Mouse (Mus musculus): ENCODE measurements around the gene Pus7l. TPM values are rescaled to one million over a fixed set of nuclear protein-coding genes. Genes with fewer than 3 reads are reported as not detected.
"Not testable (repeated sequence)": the region's sequence is repeated elsewhere in the genome, so short reads cannot be mapped to it uniquely, and the experiment has no call there.

The Pus7l gene
- polyA plus RNA-seq, 1 experiment from 2014 or later: 11.9 TPM

DNA sequence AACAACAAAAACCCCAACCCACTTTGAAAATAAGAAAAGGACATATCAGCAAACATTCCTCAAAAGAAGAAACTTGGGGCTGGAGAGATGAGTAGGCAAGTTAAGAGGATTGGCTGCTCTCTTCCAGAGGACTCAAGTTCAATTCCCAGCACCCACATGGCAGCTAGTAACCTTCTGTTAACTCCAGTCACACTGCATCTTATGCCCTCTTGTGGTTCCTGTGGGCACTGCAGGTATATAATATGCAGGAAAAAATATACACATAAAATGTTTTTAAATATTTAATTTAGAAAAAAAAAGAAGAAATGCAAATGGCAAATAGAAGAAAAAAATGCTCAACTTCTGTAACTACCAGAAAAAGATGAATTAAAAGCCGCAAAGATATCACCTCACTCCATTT, 48.9 kb downstream of the Pus7l start:
- DNase-seq (ENCODE audit: low spot score) (no peak), ATAC-seq (ENCODE audit: insufficient read depth, low FRiP score, low TSS enrichment) (no peak)
- Histone ChIP-seq H3K9me3 (ENCODE audit: control insufficient read depth, low read length) (0 out of 2 replicates have a peak, but pooled peaks cover 2% of the 10 kb centered on the region), H3K4me1 (ENCODE audit: control insufficient read depth, insufficient read depth, low read length) (no peaks in the 10 kb centered on the region), H3K4me3 (ENCODE audit: low read depth, low read length) (no peak overlapping the region), H3K9ac (ENCODE audit: low read length) (no peak overlapping the region), H3K4me2 (ENCODE audit: low read depth) (no peak overlapping the region), H3K36me3 (ENCODE audit: control insufficient read depth, insufficient read depth, low read length) (no peaks in the 10 kb centered on the region), H3K27ac (ENCODE audit: low read depth, low read length) (no peak overlapping the region), H3K27me3 (ENCODE audit: control insufficient read depth, insufficient read depth, low read length) (no peaks in the 10 kb centered on the region)
- 93% methylated on average over 1 of the region's 1 CpGs for WGBS

DNA sequence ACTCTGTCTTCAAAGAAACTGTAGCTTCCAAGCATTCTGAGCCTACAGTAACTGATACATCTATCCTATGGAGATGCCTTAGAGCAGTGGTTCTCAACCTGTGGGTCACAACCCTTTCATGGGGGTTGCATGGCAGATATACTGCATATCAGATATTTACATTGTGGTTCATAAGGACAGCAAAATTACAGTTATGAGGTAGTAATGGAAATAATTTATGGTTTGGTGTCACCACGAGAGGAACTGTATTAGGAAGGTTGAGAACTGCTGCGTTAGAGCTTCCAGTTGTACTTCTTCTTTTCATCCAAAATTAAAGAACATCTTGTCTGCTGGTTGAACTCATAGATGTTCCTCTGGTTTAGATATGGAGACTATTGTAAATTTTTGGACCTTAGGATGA, 53.9 kb downstream of the Pus7l start:
- Histone ChIP-seq H3K4me3 (ENCODE audit: low read depth, low read length) (no peak overlapping the region), H3K27me3 (ENCODE audit: control insufficient read depth, insufficient read depth, low read length) (no peaks in the 10 kb centered on the region), H3K4me1 (ENCODE audit: control insufficient read depth, insufficient read depth, low read length) (no peaks in the 10 kb centered on the region), H3K9ac (ENCODE audit: low read length) (no peak overlapping the region), H3K9me3 (ENCODE audit: control insufficient read depth, low read length) (0 out of 2 replicates have a peak, but pooled peaks cover 2% of the 10 kb centered on the region), H3K27ac (ENCODE audit: low read depth, low read length) (no peak overlapping the region), H3K4me2 (ENCODE audit: low read depth) (no peak overlapping the region), H3K36me3 (ENCODE audit: control insufficient read depth, insufficient read depth, low read length) (no peaks in the 10 kb centered on the region)
- ATAC-seq (ENCODE audit: insufficient read depth, low FRiP score, low TSS enrichment): no peak
- no peak for DNase-seq (ENCODE audit: low spot score)
- WGBS: 92% methylated on average over 2 of the region's 2 CpGs

DNA sequence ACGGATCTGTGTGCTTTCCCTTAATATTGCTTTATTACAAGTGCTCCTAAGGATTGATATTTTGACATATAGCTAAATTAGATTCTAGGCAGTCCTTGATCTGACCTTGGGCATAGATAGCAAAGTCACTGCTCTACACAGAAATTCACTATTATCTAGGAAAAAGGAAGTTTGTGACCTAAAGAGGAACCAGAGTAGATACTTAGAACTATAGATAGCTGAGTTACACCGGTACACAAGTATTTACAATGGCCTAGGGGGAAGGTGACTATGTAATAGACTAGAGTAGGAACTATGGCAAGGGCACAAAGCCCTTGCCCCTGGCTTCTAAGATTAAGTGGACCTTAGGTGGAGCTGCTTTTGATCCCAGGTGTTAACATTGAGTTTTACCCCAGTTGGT, 55.3 kb downstream of the Pus7l start:
- H3K4me1 ChIP-seq (ENCODE audit: control insufficient read depth, insufficient read depth, low read length); H3K27me3 ChIP-seq (ENCODE audit: control insufficient read depth, insufficient read depth, low read length); H3K9me3 ChIP-seq (ENCODE audit: control insufficient read depth, low read length); ATAC-seq (ENCODE audit: insufficient read depth, low FRiP score, low TSS enrichment); H3K4me2 ChIP-seq (ENCODE audit: low read depth); H3K36me3 ChIP-seq (ENCODE audit: control insufficient read depth, insufficient read depth, low read length); H3K27ac ChIP-seq (ENCODE audit: low read depth, low read length); DNase-seq (ENCODE audit: low spot score); H3K4me3 ChIP-seq (ENCODE audit: low read depth, low read length); H3K9ac ChIP-seq (ENCODE audit: low read length): not testable (repeated sequence)
- 97% methylated on average over 2 of the region's 2 CpGs for WGBS

DNA sequence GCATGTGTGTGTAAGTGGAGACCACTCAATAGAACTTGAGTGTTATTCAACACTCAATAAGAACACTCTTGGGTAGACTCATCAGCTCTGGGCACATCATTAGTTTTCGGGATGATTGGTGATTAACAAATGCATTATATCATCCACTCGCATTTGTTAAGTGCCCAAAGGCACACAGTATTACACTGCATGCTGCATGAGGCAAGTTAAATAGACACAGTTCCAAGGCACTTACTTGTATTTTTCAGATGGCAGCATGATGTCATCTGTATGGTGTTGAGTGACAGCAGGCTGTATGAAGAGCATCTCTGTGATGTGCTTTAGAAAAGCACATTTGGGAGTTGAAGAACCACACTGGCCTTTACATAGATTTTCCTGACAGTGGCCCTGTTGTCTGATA, 60.8 kb downstream of the Pus7l start:
- 90% methylated on average over 2 of the region's 2 CpGs for WGBS
- no peak for ATAC-seq (ENCODE audit: insufficient read depth, low FRiP score, low TSS enrichment)

DNA sequence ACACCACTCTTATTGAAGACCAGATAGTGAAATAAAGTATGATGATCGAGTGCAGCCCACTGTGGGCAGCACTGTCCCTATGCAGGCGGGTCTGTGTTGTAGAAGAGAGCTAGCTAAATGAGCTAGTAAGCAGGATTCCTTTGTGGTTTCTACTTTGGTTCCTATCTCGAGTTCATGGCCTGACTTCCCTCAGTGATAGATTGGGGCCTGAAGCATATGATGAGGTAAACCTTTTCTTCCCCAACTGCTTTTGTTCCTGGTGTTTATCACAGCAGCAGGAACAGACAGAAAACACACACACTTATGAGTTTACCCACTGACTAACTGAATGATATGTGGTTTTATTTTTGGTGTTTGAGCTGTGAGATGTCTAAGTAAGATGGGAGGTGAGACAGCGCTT, 62.6 kb downstream of the Pus7l start:
- H3K4me2 ChIP-seq (ENCODE audit: low read depth): no peak overlapping the region
- no peak for ATAC-seq (ENCODE audit: insufficient read depth, low FRiP score, low TSS enrichment)
- no peaks in the 10 kb centered on the region for H3K36me3 ChIP-seq (ENCODE audit: control insufficient read depth, insufficient read depth, low read length)
- WGBS: 88% methylated on average over 4 of the region's 4 CpGs
- no peaks in the 10 kb centered on the region for H3K9me3 ChIP-seq (ENCODE audit: control insufficient read depth, low read length)
- no peaks in the 10 kb centered on the region for H3K27me3 ChIP-seq (ENCODE audit: control insufficient read depth, insufficient read depth, low read length)
- H3K9ac ChIP-seq (ENCODE audit: low read length): no peak overlapping the region
- H3K4me3 ChIP-seq (ENCODE audit: low read depth, low read length): no peak overlapping the region
- H3K27ac ChIP-seq (ENCODE audit: low read depth, low read length): no peak overlapping the region
- no peak for DNase-seq (ENCODE audit: low spot score)
- H3K4me1 ChIP-seq (ENCODE audit: control insufficient read depth, insufficient read depth, low read length): 0 out of 2 replicates have a peak, but pooled peaks cover 2% of the 10 kb centered on the region

More for the DNA sequence above, 60.8 kb downstream of the Pus7l start:
- Histone ChIP-seq H3K4me1 (ENCODE audit: control insufficient read depth, insufficient read depth, low read length) (0 out of 2 replicates have a peak, but pooled peaks cover 2% of the 10 kb centered on the region), H3K9me3 (ENCODE audit: control insufficient read depth, low read length) (no peaks in the 10 kb centered on the region), H3K9ac (ENCODE audit: low read length) (no peak overlapping the region), H3K27me3 (ENCODE audit: control insufficient read depth, insufficient read depth, low read length) (no peaks in the 10 kb centered on the region), H3K36me3 (ENCODE audit: control insufficient read depth, insufficient read depth, low read length) (no peaks in the 10 kb centered on the region), H3K4me3 (ENCODE audit: low read depth, low read length) (no peak overlapping the region), H3K4me2 (ENCODE audit: low read depth) (no peak overlapping the region), H3K27ac (ENCODE audit: low read depth, low read length) (no peak overlapping the region)
- no peak for DNase-seq (ENCODE audit: low spot score)

DNA sequence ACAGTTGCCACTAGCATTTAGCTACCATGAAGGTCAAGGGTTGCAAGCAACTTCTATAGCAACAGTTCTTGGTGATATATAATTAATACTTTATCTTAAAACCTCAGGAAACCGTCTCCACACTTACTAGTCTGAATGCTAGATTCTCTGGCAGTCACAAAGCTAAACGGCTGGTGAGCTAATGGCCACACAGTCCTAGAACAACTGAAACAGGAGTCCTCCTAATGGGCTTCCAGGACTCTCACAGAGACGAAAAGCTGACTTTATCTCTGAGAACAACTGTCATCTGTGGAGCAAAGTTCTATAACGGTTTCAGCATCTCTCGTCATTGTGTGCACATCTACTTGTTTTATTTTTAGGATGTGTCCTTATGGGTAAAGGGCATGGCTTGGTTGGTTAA, 63.1 kb downstream of the Pus7l start:
- H3K4me3 ChIP-seq (ENCODE audit: low read depth, low read length): no peak overlapping the region
- no peaks in the 10 kb centered on the region for H3K27me3 ChIP-seq (ENCODE audit: control insufficient read depth, insufficient read depth, low read length)
- H3K36me3 ChIP-seq (ENCODE audit: control insufficient read depth, insufficient read depth, low read length): no peaks in the 10 kb centered on the region
- no peak overlapping the region for H3K9ac ChIP-seq (ENCODE audit: low read length)
- H3K27ac ChIP-seq (ENCODE audit: low read depth, low read length): no peak overlapping the region
- no peaks in the 10 kb centered on the region for H3K9me3 ChIP-seq (ENCODE audit: control insufficient read depth, low read length)
- 91% methylated on average over 5 of the region's 5 CpGs for WGBS
- no peak overlapping the region for H3K4me2 ChIP-seq (ENCODE audit: low read depth)
- DNase-seq (ENCODE audit: low spot score) (no peak), ATAC-seq (ENCODE audit: insufficient read depth, low FRiP score, low TSS enrichment) (no peak)
- H3K4me1 ChIP-seq (ENCODE audit: control insufficient read depth, insufficient read depth, low read length): 0 out of 2 replicates have a peak, but pooled peaks cover 2% of the 10 kb centered on the region

DNA sequence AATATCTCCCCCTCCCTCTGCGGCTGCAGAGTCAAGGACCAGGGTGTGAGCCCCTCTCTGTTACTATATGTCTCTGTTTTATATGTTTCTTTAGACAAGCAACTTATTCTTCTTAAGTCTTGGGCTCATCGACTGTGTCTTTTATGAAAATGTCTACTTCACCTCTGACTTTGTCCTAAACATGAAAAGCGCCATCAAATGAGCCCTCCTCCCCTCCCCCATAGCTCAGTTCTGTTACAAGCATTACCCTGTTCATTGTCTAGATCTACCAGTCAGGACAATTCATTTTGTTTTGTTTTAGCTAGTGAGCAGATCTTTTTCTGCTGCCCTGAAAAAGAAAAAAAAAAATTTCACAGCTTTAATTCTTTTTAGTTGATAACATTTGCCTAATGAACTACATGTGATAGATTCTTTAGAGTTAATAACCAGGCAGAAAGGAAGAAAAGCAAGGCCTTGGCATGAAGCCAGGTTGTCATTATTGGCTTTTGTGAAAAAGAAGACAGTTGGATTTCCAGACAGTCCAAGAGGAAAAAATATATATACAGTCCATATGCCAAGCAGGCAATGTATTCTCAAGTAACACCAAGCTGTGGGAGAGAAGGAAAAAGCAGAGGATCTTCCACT, 63.7 kb downstream of the Pus7l start:
- Histone ChIP-seq H3K27me3 (ENCODE audit: control insufficient read depth, insufficient read depth, low read length) (no peaks in the 10 kb centered on the region), H3K4me2 (ENCODE audit: low read depth) (no peak overlapping the region), H3K36me3 (ENCODE audit: control insufficient read depth, insufficient read depth, low read length) (no peaks in the 10 kb centered on the region), H3K4me3 (ENCODE audit: low read depth, low read length) (no peak overlapping the region), H3K9me3 (ENCODE audit: control insufficient read depth, low read length) (no peaks in the 10 kb centered on the region), H3K9ac (ENCODE audit: low read length) (no peak overlapping the region), H3K27ac (ENCODE audit: low read depth, low read length) (no peak overlapping the region), H3K4me1 (ENCODE audit: control insufficient read depth, insufficient read depth, low read length) (0 out of 2 replicates have a peak, but pooled peaks cover 2% of the 10 kb centered on the region)
- ATAC-seq (ENCODE audit: insufficient read depth, low FRiP score, low TSS enrichment) (no peak), DNase-seq (ENCODE audit: low spot score) (no peak)
- whole genome bisulfite sequencing: 88% methylated on average over 3 of the region's 3 CpGs

DNA sequence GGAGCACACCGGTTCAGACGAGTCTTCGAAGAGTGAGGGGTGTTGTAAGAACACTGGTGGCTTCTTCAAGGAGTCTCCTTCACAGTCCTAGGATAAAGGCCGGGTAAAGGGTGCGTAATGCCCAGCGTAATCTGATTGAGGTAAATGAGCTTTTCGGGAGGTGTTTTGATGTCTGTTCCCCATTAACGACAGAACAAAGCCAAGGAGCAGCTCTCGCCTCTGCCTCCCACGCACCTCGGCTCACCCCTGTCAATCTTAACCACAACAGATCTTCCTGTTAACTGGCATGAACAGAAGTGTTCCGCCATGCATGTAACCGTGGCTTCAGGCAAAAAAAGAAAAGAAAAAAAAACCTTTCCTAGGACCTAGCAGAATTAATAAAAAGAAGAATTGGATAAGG, 64.6 kb downstream of the Pus7l start:
- Histone ChIP-seq H3K36me3 (ENCODE audit: control insufficient read depth, insufficient read depth, low read length) (no peaks in the 10 kb centered on the region), H3K4me1 (ENCODE audit: control insufficient read depth, insufficient read depth, low read length) (0 out of 2 replicates have a peak, but pooled peaks cover 2% of the 10 kb centered on the region), H3K9me3 (ENCODE audit: control insufficient read depth, low read length) (no peaks in the 10 kb centered on the region), H3K27me3 (ENCODE audit: control insufficient read depth, insufficient read depth, low read length) (no peaks in the 10 kb centered on the region), H3K27ac (ENCODE audit: low read depth, low read length) (no peak overlapping the region), H3K4me3 (ENCODE audit: low read depth, low read length) (no peak overlapping the region), H3K4me2 (ENCODE audit: low read depth) (no peak overlapping the region), H3K9ac (ENCODE audit: low read length) (no peak overlapping the region)
- DNase-seq (ENCODE audit: low spot score) (no peak), ATAC-seq (ENCODE audit: insufficient read depth, low FRiP score, low TSS enrichment) (no peak)
- 61% methylated on average over 13 of the region's 13 CpGs for WGBS

DNA sequence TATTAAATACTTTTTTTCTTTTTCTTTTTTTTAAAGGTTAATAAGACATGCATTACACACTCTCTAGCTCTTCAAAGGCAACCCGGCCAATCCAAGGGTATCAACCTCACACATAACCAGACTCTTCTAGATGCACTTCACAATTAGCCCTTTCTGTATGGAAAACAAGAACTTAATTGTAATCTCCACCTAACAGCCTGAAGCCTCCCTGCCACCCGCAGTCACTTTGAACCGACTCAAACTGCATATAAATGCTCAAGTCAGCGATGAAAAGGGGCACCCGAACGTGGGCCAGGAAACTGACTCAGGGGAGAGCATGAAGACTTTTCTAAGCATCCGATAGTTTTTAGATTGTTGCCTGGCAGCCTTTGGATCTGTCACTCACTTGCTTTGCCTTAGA, 66.1 kb downstream of the Pus7l start:
- DNase-seq (ENCODE audit: low spot score) (no peak), ATAC-seq (ENCODE audit: insufficient read depth, low FRiP score, low TSS enrichment) (no peak)
- no peak overlapping the region for H3K9ac ChIP-seq (ENCODE audit: low read length)
- H3K27me3 ChIP-seq (ENCODE audit: control insufficient read depth, insufficient read depth, low read length): no peaks in the 10 kb centered on the region
- 0 out of 2 replicates have a peak, but pooled peaks cover 2% of the 10 kb centered on the region for H3K4me1 ChIP-seq (ENCODE audit: control insufficient read depth, insufficient read depth, low read length)
- no peak overlapping the region for H3K27ac ChIP-seq (ENCODE audit: low read depth, low read length)
- H3K4me2 ChIP-seq (ENCODE audit: low read depth): no peak overlapping the region
- no peaks in the 10 kb centered on the region for H3K9me3 ChIP-seq (ENCODE audit: control insufficient read depth, low read length)
- H3K4me3 ChIP-seq (ENCODE audit: low read depth, low read length): no peak overlapping the region
- whole genome bisulfite sequencing: 48% methylated on average over 7 of the region's 7 CpGs
- H3K36me3 ChIP-seq (ENCODE audit: control insufficient read depth, insufficient read depth, low read length): no peaks in the 10 kb centered on the region

Data from neural tube, embryonic 11.5 days (tissue).